Mouse (Mus musculus) hindbrain, embryonic 13.5 days (tissue): ENCODE results near the gene Map3k1. TPM values are rescaled to one million over a fixed set of nuclear protein-coding genes. Genes with fewer than 3 reads are reported as not detected.

ENCODE experiments used
- ATAC-seq: fragments of 200-750 bp; cut with Nextera tagmentation; 2 replicates; pipeline ENCODE4 v1.8.0; 2017; ENCODE audit warnings: moderate TSS enrichment; ENCODE audit not compliant: low FRiP score
- H3K27ac ChIP-seq: fragments of 300-500 bp; sonication (generic); 2 replicates; pipeline ENCODE4 v1.5.1; 2015; ENCODE audit warnings: inconsistent platforms, mild to moderate bottlenecking, moderate library complexity
- H3K27me3 ChIP-seq: fragments of 300-500 bp; sonication (generic); 2 replicates; pipeline ENCODE4 v1.6.1; 2015; ENCODE audit warnings: mild to moderate bottlenecking, inconsistent platforms
- H3K36me3 ChIP-seq: fragments of 300-500 bp; sonication (generic); 2 replicates; pipeline ENCODE4 v1.6.1; 2015; ENCODE audit warnings: mild to moderate bottlenecking, inconsistent platforms
- H3K4me1 ChIP-seq: fragments of 300-500 bp; sonication (generic); replicated peaks from 2 replicates; pipeline ENCODE4 v1.6.1; 2015; ENCODE audit warnings: inconsistent platforms
- H3K4me2 ChIP-seq: fragments of 300-500 bp; sonication (generic); 2 replicates; pipeline ENCODE4 v1.6.1; 2015; ENCODE audit warnings: inconsistent platforms, mild to moderate bottlenecking, moderate library complexity
- H3K4me3 ChIP-seq: fragments of 300-500 bp; sonication (generic); 2 replicates; pipeline ENCODE4 v1.5.1; 2015; ENCODE audit warnings: mild to moderate bottlenecking, inconsistent platforms
- H3K9ac ChIP-seq: fragments of 300-500 bp; sonication (generic); 2 replicates; pipeline ENCODE4 v1.6.1; 2015; ENCODE audit warnings: mild to moderate bottlenecking, inconsistent platforms
- H3K9me3 ChIP-seq: fragments of 300-500 bp; sonication (generic); 2 replicates; pipeline ENCODE4 v1.6.1; 2016; ENCODE audit warnings: inconsistent platforms
- WGBS: fragments of 180-500 bp; shearing (Covaris S2); methylation state at CpG from one replicate; pipeline ENCODE4 v1.1.7; 2015; 5-methylcytosine and 5-hydroxymethylcytosine counted together
- polyA plus RNA-seq: library from polyadenylated mRNA; unstranded; fragments of >200 nt; fragmentation: Nextera tagmentation; extraction: Ambion mirVana; gene quantifications from 2 replicates; pipeline ENCODE4 v1.2.1, GENCODE M21; 2015

The Map3k1 gene
- polyA plus RNA-seq, 1 experiment from 2014 or later = 12.0 TPM

DNA sequence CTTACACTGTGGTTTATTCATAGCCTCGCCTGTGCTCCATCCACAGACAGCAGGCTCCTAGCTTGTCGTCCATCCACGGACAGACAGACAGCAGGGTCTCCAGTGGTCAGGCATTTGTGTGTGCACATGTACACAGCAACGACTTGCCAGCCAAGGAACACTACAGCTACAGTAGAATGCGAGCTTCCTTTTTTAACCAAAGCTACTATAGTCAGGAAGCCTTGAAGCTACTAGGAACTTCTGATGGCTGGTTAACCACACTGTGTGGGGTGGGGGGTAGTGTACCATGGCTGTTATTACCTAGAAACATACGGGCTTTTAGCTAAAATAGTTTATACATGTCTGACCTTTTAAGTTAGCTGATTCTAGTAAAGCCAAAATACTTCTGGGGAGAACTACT, 30.2 kb downstream of the Map3k1 start:
- no peak overlapping the region for H3K4me3 ChIP-seq
- no peak overlapping the region for H3K27ac ChIP-seq
- H3K27me3 ChIP-seq = no peaks in the 10 kb centered on the region
- H3K36me3 ChIP-seq = peaks cover 20% of the 10 kb centered on the region
- ATAC-seq = no peak
- no peaks in the 10 kb centered on the region for H3K9me3 ChIP-seq
- no peak overlapping the region for H3K4me2 ChIP-seq
- H3K4me1 ChIP-seq = peaks cover 18% of the 10 kb centered on the region
- whole genome bisulfite sequencing = 81% methylated on average over 6 of the region's 6 CpGs
- no peak overlapping the region for H3K9ac ChIP-seq

- H3K36me3 ChIP-seq = peaks cover 25% of the 10 kb centered on the region
- no peak overlapping the region for H3K27ac ChIP-seq
- H3K9me3 ChIP-seq = no peaks in the 10 kb centered on the region
- H3K4me2 ChIP-seq = no peak overlapping the region
- WGBS = 57% methylated on average over 10 of the region's 10 CpGs
- H3K27me3 ChIP-seq = no peaks in the 10 kb centered on the region
- no peak overlapping the region for H3K4me3 ChIP-seq
- ATAC-seq = no peak
- peaks cover 12% of the 10 kb centered on the region for H3K4me1 ChIP-seq
- H3K9ac ChIP-seq = no peak overlapping the region
Measured at GRCm38 (mm10) chr13:111777865-111778264, 30.9 kb downstream of the Map3k1 start.

GRCm38 (mm10) chr13:111777179-111777578, 31.6 kb downstream of the Map3k1 start:
- WGBS = 50% methylated on average over 7 of the region's 7 CpGs
- no peak overlapping the region for H3K9ac ChIP-seq
- H3K9me3 ChIP-seq = no peaks in the 10 kb centered on the region
- no peak overlapping the region for H3K4me2 ChIP-seq
- peaks cover 12% of the 10 kb centered on the region for H3K4me1 ChIP-seq
- H3K27ac ChIP-seq = no peak overlapping the region
- ATAC-seq = no peak
- no peaks in the 10 kb centered on the region for H3K27me3 ChIP-seq
- H3K36me3 ChIP-seq = peaks cover 32% of the 10 kb centered on the region
- H3K4me3 ChIP-seq = no peak overlapping the region

GRCm38 (mm10) chr13:111772075-111772474, 36.7 kb downstream of the Map3k1 start:
- Histone ChIP-seq H3K4me3 (no peak overlapping the region), H3K9me3 (no peaks in the 10 kb centered on the region), H3K27me3 (no peaks in the 10 kb centered on the region), H3K4me1 (peaks cover 3% of the 10 kb centered on the region), H3K27ac (no peak overlapping the region), H3K36me3 (peaks cover 67% of the 10 kb centered on the region), H3K4me2 (no peak overlapping the region), H3K9ac (no peak overlapping the region)
- WGBS = 96% methylated on average over 8 of the region's 8 CpGs
- no peak for ATAC-seq

DNA sequence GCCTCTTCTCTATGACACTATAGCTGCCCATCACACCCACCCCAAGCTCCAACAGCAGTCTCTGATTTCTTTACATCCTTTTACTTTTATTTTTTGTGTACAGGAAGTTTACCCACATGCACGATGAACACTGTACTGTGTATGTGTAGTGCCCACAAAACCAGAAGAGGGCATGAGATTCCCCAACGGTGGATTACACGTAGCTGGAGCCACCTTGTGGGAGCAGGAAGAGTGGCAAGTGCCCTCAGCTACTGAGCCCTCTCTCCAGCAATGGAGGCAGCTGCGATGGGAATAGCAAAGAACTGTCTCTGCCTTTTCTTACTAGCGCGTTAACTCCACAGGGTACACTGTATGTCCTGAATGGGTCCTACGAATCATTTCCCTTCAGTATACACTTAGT, 37.6 kb downstream of the Map3k1 start:
- peak; percentile 85 for ATAC-seq
- WGBS = 60% methylated on average over 7 of the region's 7 CpGs
- no peak overlapping the region for H3K4me3 ChIP-seq
- H3K27ac ChIP-seq = no peak overlapping the region
- H3K4me1 ChIP-seq = no peaks in the 10 kb centered on the region
- H3K36me3 ChIP-seq = peaks cover 75% of the 10 kb centered on the region
- H3K9ac ChIP-seq = no peak overlapping the region
- H3K9me3 ChIP-seq = no peaks in the 10 kb centered on the region
- H3K4me2 ChIP-seq = no peak overlapping the region
- H3K27me3 ChIP-seq = no peaks in the 10 kb centered on the region

GRCm38 (mm10) chr13:111770776-111771175, 38.0 kb downstream of the Map3k1 start:
- no peak overlapping the region for H3K9ac ChIP-seq
- 94% methylated on average over 9 of the region's 9 CpGs for WGBS
- H3K4me3 ChIP-seq = no peak overlapping the region
- H3K27ac ChIP-seq = no peak overlapping the region
- ATAC-seq = no peak
- no peaks in the 10 kb centered on the region for H3K27me3 ChIP-seq
- no peak overlapping the region for H3K4me2 ChIP-seq
- H3K4me1 ChIP-seq = no peaks in the 10 kb centered on the region
- H3K36me3 ChIP-seq = peaks cover 79% of the 10 kb centered on the region
- H3K9me3 ChIP-seq = no peaks in the 10 kb centered on the region

- Histone ChIP-seq H3K27ac (no peak overlapping the region), H3K4me3 (no peak overlapping the region), H3K36me3 (peaks cover 88% of the 10 kb centered on the region), H3K4me1 (no peaks in the 10 kb centered on the region), H3K9me3 (no peaks in the 10 kb centered on the region), H3K4me2 (no peak overlapping the region), H3K9ac (no peak overlapping the region), H3K27me3 (no peaks in the 10 kb centered on the region)
- no peak for ATAC-seq
- 94% methylated on average over 12 of the region's 12 CpGs for WGBS
Measured at GRCm38 (mm10) chr13:111762526-111762925, 46.3 kb downstream of the Map3k1 start.

DNA sequence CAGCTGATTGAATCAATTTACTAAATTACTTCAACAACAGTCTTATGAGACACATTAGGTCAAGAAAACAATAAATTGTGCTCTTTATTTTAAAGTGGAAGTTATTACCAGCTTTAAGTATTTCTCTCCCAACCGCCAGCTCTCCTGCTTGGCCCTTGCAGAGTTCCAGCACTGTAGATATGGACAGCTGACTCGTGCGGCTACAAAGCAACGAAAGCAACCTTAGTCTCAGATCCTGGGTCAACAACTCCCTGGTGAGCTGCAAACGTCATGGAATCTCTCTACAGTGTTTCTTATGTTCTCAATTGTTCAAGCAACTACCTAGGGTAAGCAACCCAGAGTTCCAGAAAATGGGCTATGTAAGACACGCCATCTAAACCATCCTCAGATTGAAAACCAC, 51.8 kb downstream of the Map3k1 start:
- H3K36me3 ChIP-seq = peaks cover 95% of the 10 kb centered on the region
- 94% methylated on average over 6 of the region's 6 CpGs for WGBS
- no peak overlapping the region for H3K4me2 ChIP-seq
- H3K27me3 ChIP-seq = no peaks in the 10 kb centered on the region
- H3K9ac ChIP-seq = no peak overlapping the region
- ATAC-seq = no peak
- no peak overlapping the region for H3K4me3 ChIP-seq
- H3K9me3 ChIP-seq = no peaks in the 10 kb centered on the region
- no peaks in the 10 kb centered on the region for H3K4me1 ChIP-seq
- no peak overlapping the region for H3K27ac ChIP-seq

- 94% methylated on average over 15 of the region's 15 CpGs for WGBS
- Histone ChIP-seq H3K9ac (no peak overlapping the region), H3K27me3 (no peaks in the 10 kb centered on the region)
Measured at GRCm38 (mm10) chr13:111755937-111756336, 52.9 kb downstream of the Map3k1 start.

DNA sequence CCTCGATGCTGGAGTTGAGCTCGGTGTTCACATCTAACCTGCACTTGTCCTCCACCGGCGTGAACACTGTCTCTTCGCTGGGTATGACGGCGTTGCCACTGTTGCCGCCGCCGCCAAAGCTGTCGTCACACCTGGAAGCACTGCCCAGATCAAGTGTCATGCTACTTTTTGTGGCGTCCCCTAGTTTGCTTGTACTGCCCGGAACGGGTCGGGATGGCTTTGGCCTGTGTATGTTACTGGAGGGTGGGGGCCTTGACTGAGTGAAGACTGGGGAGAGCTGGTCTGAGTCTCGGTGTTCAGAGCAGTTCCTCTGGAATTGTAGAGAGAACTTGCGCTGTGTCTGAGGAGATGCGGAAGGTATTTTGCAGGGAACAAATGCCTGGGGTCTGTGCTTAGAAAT, 53.4 kb downstream of the Map3k1 start:
- no peak for ATAC-seq
- Histone ChIP-seq H3K4me3 (no peak overlapping the region), H3K4me2 (no peak overlapping the region), H3K27me3 (no peaks in the 10 kb centered on the region), H3K36me3 (peaks cover 95% of the 10 kb centered on the region), H3K9ac (no peak overlapping the region), H3K27ac (no peak overlapping the region), H3K4me1 (no peaks in the 10 kb centered on the region), H3K9me3 (no peaks in the 10 kb centered on the region)
- WGBS = 98% methylated on average over 18 of the region's 18 CpGs

More at GRCm38 (mm10) chr13:111755937-111756336, 52.9 kb downstream of the Map3k1 start:
- no peak for ATAC-seq
- H3K4me1 ChIP-seq = no peaks in the 10 kb centered on the region
- no peak overlapping the region for H3K4me2 ChIP-seq
- H3K9me3 ChIP-seq = no peaks in the 10 kb centered on the region
- H3K27ac ChIP-seq = no peak overlapping the region
- H3K36me3 ChIP-seq = peaks cover 95% of the 10 kb centered on the region
- H3K4me3 ChIP-seq = no peak overlapping the region

DNA sequence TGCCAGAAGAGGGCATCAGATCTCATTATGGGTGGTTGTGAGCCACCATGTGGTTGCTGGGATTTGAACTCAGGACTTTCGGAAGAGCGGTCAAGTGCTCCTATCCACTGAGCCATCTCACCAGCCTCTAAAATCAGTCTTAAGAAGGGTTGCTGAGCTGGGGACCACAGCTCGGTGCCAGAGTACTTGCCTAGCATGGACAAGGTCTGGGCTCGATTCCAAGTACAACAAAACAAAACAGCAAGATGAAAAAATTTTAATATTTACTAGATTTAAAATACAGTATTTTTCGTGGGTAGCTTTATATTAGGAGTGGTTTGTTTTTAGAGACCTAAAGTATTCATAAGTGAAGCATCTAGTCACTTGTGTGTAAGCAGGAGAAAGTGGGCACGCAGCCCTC, 55.5 kb downstream of the Map3k1 start:
- Histone ChIP-seq H3K9me3 (no peaks in the 10 kb centered on the region), H3K4me2 (no peak overlapping the region), H3K27ac (no peak overlapping the region), H3K9ac (no peak overlapping the region), H3K36me3 (peaks cover 96% of the 10 kb centered on the region), H3K4me3 (no peak overlapping the region), H3K4me1 (no peaks in the 10 kb centered on the region), H3K27me3 (no peaks in the 10 kb centered on the region)
- ATAC-seq = no peak
- 94% methylated on average over 6 of the region's 6 CpGs for WGBS

- H3K4me2 ChIP-seq = no peak overlapping the region
- no peaks in the 10 kb centered on the region for H3K9me3 ChIP-seq
- 95% methylated on average over 28 of the region's 28 CpGs for WGBS
- H3K4me3 ChIP-seq = no peak overlapping the region
- H3K27me3 ChIP-seq = no peaks in the 10 kb centered on the region
- H3K4me1 ChIP-seq = no peaks in the 10 kb centered on the region
- H3K27ac ChIP-seq = no peak overlapping the region
- no peak overlapping the region for H3K9ac ChIP-seq
- ATAC-seq = no peak
- peaks cover 54% of the 10 kb centered on the region for H3K36me3 ChIP-seq
Measured at GRCm38 (mm10) chr13:111748301-111749062, 60.3 kb downstream of the Map3k1 start.

DNA sequence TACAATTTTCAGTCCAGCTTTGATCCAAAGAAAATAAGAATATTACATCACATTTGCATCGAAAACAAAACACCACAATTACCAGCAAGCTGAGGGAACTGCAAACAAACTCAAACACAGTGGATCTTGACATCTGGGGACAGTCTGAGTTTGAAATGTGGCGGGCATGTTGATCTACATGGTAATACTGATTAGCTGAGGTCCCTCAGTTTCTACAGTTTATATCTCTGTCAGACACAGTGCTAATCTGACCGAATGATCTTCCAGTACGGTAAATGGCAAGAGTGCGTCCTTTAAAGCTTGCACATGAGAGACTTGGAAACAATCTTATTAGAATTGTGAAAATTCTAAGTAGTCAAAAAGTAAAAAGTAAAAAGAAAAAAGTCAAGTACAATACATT, 62.0 kb downstream of the Map3k1 start:
- ATAC-seq = no peak
- no peak overlapping the region for H3K4me3 ChIP-seq
- H3K27me3 ChIP-seq = no peaks in the 10 kb centered on the region
- H3K4me1 ChIP-seq = no peaks in the 10 kb centered on the region
- WGBS = 96% methylated on average over 5 of the region's 5 CpGs
- no peak overlapping the region for H3K27ac ChIP-seq
- H3K4me2 ChIP-seq = no peak overlapping the region
- peaks cover 38% of the 10 kb centered on the region for H3K36me3 ChIP-seq
- no peaks in the 10 kb centered on the region for H3K9me3 ChIP-seq
- H3K9ac ChIP-seq = no peak overlapping the region
